Mouse (Mus musculus) adrenal gland, adult 8-10 months (tissue): Measurements from ENCODE around the gene Pacs1. TPM values are rescaled to one million over a fixed set of nuclear protein-coding genes. Genes with fewer than 3 reads are reported as not detected.
A peak's percentile ranks its signal among the peaks of the same experiment; 100 is the strongest.
"Not testable (repeated sequence)": the region's sequence is repeated elsewhere in the genome, so short reads cannot be mapped to it uniquely, and the experiment has no call there.

Experiments used
- DNase-seq: peaks from one replicate; pipeline ENCODE4 v3.0.0; 2022
- microRNA-seq, 2 experiments: library from miRNA; unstranded; fragments of <30 nt; microRNA quantifications; one replicate each; pipeline ENCODE4 v1.2.0; 2022
- total RNA-seq, 4 experiments: library from RNA; stranded (reverse); gene quantifications; 2 replicates each; pipeline ENCODE4 v1.2.4; 2022

The Pacs1 gene
- total RNA-seq, 4 experiments from 2014 or later: 23.9 to 35.0 (median 29.7) TPM

- no peak for DNase-seq
These were observed 176.9 kb downstream of the Pacs1 start for GRCm38 (mm10) chr19:5095887-5096474.

GRCm38 (mm10) chr19:5094746-5095417 is 178.0 kb downstream of the Pacs1 start:
- DNase-seq: no peak

GRCm38 (mm10) chr19:5094243-5094632 is 178.7 kb downstream of the Pacs1 start:
- DNase-seq: peak; percentile 88

- DNase-seq: no peak
These were observed 179.3 kb downstream of the Pacs1 start for GRCm38 (mm10) chr19:5093481-5094242.

- DNase-seq: no peak
These were observed 180.8 kb downstream of the Pacs1 start for GRCm38 (mm10) chr19:5092083-5092482.

GRCm38 (mm10) chr19:5089324-5089723 is 183.6 kb downstream of the Pacs1 start:
- DNase-seq: no peak

- peak; percentile 97 for DNase-seq
These were observed 184.8 kb downstream of the Pacs1 start, which contains the start of gene Yif1a for GRCm38 (mm10) chr19:5087884-5088728. Gene Yif1a (plus strand): TSS chr19:5088538.

- not testable (repeated sequence) for DNase-seq
These were observed 186.4 kb downstream of the Pacs1 start for GRCm38 (mm10) chr19:5086533-5086932.

- DNase-seq: no peak
These were observed 187.6 kb downstream of the Pacs1 start, which contains the start of gene Tmem151a for GRCm38 (mm10) chr19:5085145-5085863. Gene Tmem151a (minus strand): TSS chr19:5085531.

- no peak for DNase-seq
These were observed 188.1 kb downstream of the Pacs1 start for GRCm38 (mm10) chr19:5084834-5085144.

GRCm38 (mm10) chr19:5083961-5084833 is 188.7 kb downstream of the Pacs1 start:
- no peak for DNase-seq

Small RNA genes within 50 kb of the gene (microRNA-seq; reads per million reads assigned to microRNA genes)
- gene Gm27468: 0 reads per million in 2 experiments

Other genes with a start within 250 kb of the Pacs1 start
- gene Slc29a2, start 249.3 kb downstream of the Pacs1 start, total RNA-seq: 1 to 10 TPM; 4.0 to 5.7 (median 4.5) TPM
- gene B4gat1, start 234.3 kb downstream of the Pacs1 start, total RNA-seq: 10 to 100 TPM; 44.3 to 54.2 (median 51.8) TPM
- gene AC124502.3, start 234.2 kb downstream of the Pacs1 start, total RNA-seq: 1 to 10 TPM in 3 of 4 experiments, under 1 TPM in 1; 0.59 to 3.9 (median 1.9) TPM
- 10 to 100 TPM; 30.0 to 40.1 (median 33.6) TPM for gene Brms1, start 231.8 kb downstream of the Pacs1 start, total RNA-seq
- gene Rin1, start 222.6 kb downstream of the Pacs1 start, total RNA-seq: 1 to 10 TPM; 4.1 to 8.1 (median 7.7) TPM
- 10 to 100 TPM in 1 of 4 experiments, 1 to 10 TPM in 3; 8.9 to 11.8 (median 9.2) TPM for gene Cd248, start 205.0 kb downstream of the Pacs1 start, total RNA-seq
- 1 to 10 TPM; 2.1 to 2.8 (median 2.6) TPM for gene Tmem151a, start 187.6 kb downstream of the Pacs1 start, total RNA-seq
- gene Yif1a, start 184.6 kb downstream of the Pacs1 start, total RNA-seq: 10 to 100 TPM; 58.5 to 79.0 (median 62.9) TPM
- gene Cnih2, start 174.6 kb downstream of the Pacs1 start, total RNA-seq: 1 to 10 TPM; 1.5 to 3.2 (median 2.6) TPM
- gene Rab1b, start 166.0 kb downstream of the Pacs1 start, total RNA-seq: 100 to 1,000 TPM; 184 to 206 (median 197) TPM
- 10 to 100 TPM; 54.5 to 66.9 (median 61.4) TPM for gene Klc2, start 154.6 kb downstream of the Pacs1 start, total RNA-seq
- 100 to 1,000 TPM; 179 to 198 (median 191) TPM for gene Sf3b2, start 22.3 kb upstream of the Pacs1 start, total RNA-seq
- gene Gal3st3, start 25.2 kb upstream of the Pacs1 start, total RNA-seq: under 1 TPM; 0.09 to 0.62 (median 0.30) TPM
- not detected for gene Catsper1, start 62.6 kb upstream of the Pacs1 start, total RNA-seq
- 10 to 100 TPM in 2 of 4 experiments, 1 to 10 TPM in 2; 1.2 to 14.6 (median 6.8) TPM for gene Cst6, start 76.5 kb upstream of the Pacs1 start, total RNA-seq
- 10 to 100 TPM; 22.2 to 26.7 (median 25.2) TPM for gene Eif1ad, start 93.6 kb upstream of the Pacs1 start, total RNA-seq
- gene Banf1, start 94.0 kb upstream of the Pacs1 start, total RNA-seq: 100 to 1,000 TPM; 130 to 147 (median 140) TPM
- gene Sart1, start 115.6 kb upstream of the Pacs1 start, total RNA-seq: 100 to 1,000 TPM in 2 of 4 experiments, 10 to 100 TPM in 2; 75.2 to 101 (median 98.6) TPM
- under 1 TPM in 1 of 4 experiments, not detected in 3; 0.17 TPM for gene Tsga10ip, start 129.4 kb upstream of the Pacs1 start, total RNA-seq
- gene Drap1, start 151.9 kb upstream of the Pacs1 start, total RNA-seq: 100 to 1,000 TPM; 272 to 295 (median 289) TPM
- gene AI837181, start 152.0 kb upstream of the Pacs1 start, total RNA-seq: 10 to 100 TPM; 52.2 to 59.2 (median 52.8) TPM
- gene Fosl1, start 174.4 kb upstream of the Pacs1 start, total RNA-seq: under 1 TPM in 3 of 4 experiments, not detected in 1; 0.22 to 0.86 (median 0.56) TPM
- 10 to 100 TPM in 3 of 4 experiments, 1 to 10 TPM in 1; 8.9 to 12.4 (median 11.4) TPM for gene Ccdc85b, start 184.8 kb upstream of the Pacs1 start, total RNA-seq
- 100 to 1,000 TPM in 2 of 4 experiments, 10 to 100 TPM in 2; 95.6 to 139 (median 110) TPM for gene Fibp, start 187.5 kb upstream of the Pacs1 start, total RNA-seq
- 1 to 10 TPM; 1.1 to 2.2 (median 1.6) TPM for gene Ctsw, start 195.4 kb upstream of the Pacs1 start, total RNA-seq
- gene Efemp2, start 200.8 kb upstream of the Pacs1 start, total RNA-seq: 100 to 1,000 TPM in 2 of 4 experiments, 10 to 100 TPM in 2; 64.9 to 173 (median 105) TPM
- 10 to 100 TPM; 25.8 to 40.4 (median 33.8) TPM for gene Mus81, start 215.3 kb upstream of the Pacs1 start, total RNA-seq
- 100 to 1,000 TPM; 711 to 770 (median 737) TPM for gene Cfl1, start 217.3 kb upstream of the Pacs1 start, total RNA-seq
- gene 1700020D05Rik, start 230.7 kb upstream of the Pacs1 start, total RNA-seq: 10 to 100 TPM in 1 of 4 experiments, 1 to 10 TPM in 3; 2.2 to 10.4 (median 5.4) TPM
- 10 to 100 TPM; 13.4 to 35.0 (median 23.9) TPM for gene Snx32, start 237.4 kb upstream of the Pacs1 start, total RNA-seq